Mouse (Mus musculus): ENCODE measurements around the gene Enpep.

GRCm38 (mm10) chr3:129268886-129269683, 63.4 kb downstream of the Enpep start:
- TF ChIP-seq MAX (IDR thresholded peaks at IDR 0.05; ENCODE audit: low read depth) (no peak), USF1 (IDR thresholded peaks at IDR 0.05; ENCODE audit: low read depth) (no peak), E2F4 (IDR thresholded peaks at IDR 0.05; ENCODE audit: insufficient read depth) (no peak), POLR2AphosphoS2 (IDR thresholded peaks at IDR 0.05; ENCODE audit: insufficient read length, low read depth) (no peak), POLR2A (IDR thresholded peaks at IDR 0.05; ENCODE audit: insufficient read length, low read depth) (no peak), MYOG (IDR thresholded peaks at IDR 0.05; ENCODE audit: control insufficient read depth in 1 of 3, insufficient read depth in 1 of 3, insufficient read length in 2 of 3, low read depth in 2 of 3) (no peak), TCF12 (IDR thresholded peaks at IDR 0.05; ENCODE audit: insufficient read depth, poor library complexity, severe bottlenecking) (no peak), SRF (IDR thresholded peaks at IDR 0.05; ENCODE audit: control insufficient read depth, insufficient read length, low read depth) (no peak), TCF3 (IDR thresholded peaks at IDR 0.05; ENCODE audit: insufficient read length, low read depth) (no peak)

Measured in myocyte (in vitro differentiated cells).